Mouse (Mus musculus): ENCODE measurements around the gene Greb1. TPM values are rescaled to one million over a fixed set of nuclear protein-coding genes. Genes with fewer than 3 reads are reported as not detected.

The Greb1 gene
- 7.1 and 7.7 TPM in 2 replicates for polyA plus RNA-seq (2014; fragmentation: Nextera tagmentation; extraction: Ambion mirVana)

DNA sequence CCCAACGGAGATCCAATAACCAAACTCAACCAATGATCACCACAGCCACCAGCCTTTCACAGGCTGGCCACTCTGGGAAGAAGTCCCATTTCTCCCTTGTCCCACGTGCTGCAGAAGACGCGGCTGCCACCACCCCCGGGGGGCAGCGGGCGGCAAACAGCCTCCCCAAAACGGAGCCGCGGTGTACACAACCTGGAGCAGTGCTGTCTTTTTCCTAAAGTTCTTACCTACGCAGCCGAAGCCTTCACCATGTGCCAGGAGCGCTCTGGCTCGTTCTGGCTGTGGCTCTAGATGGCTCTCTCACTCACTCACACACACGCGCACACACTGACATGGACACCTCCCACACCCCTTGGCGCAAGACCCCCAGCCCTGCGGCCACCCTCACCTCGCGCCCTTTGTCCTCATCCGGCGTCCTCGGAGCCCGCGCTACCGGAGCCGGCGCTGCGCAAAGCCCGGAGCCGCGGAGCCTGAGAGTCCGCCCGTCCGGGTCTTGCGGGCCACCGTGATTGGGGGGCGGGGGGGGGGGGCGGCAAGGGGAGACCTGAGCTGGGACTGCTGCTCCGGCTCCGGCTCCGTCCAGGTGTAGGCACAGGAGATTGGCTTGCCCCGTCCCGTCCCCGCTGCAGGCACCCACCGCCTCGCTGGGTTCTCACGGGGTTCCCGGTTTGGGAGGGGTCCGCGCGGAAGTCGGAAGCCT is at the start of gene Greb1:
Greb1 (minus strand) TSS at position 628 of the 700 bp plus-strand sequence.
- peak; percentile 60 for ATAC-seq (replicated peaks; ENCODE audit: low FRiP score)
- DNase-seq (ENCODE audit: low spot score): peak; percentile 80
- Histone ChIP-seq H3K4me2 (ENCODE audit: low read depth, low read length, severe bottlenecking) (peak within 1 kb of the TSS; percentile 85), H3K27me3 (ENCODE audit: control insufficient read depth, insufficient read depth, low read length) (peaks cover 7% of the 10 kb centered on the region), H3K27ac (ENCODE audit: low read depth, low read length) (0 out of 2 replicates have a peak within 1 kb of the TSS, but pooled peaks have one; percentile 2), H3K9ac (ENCODE audit: low read length) (peak within 1 kb of the TSS; percentile 76), H3K9me3 (ENCODE audit: control insufficient read depth, low read length) (no peaks in the 10 kb centered on the region), H3K36me3 (ENCODE audit: control insufficient read depth, insufficient read depth, low read length) (no peaks in the 10 kb centered on the region), H3K4me3 (ENCODE audit: low read depth, low read length) (peak within 1 kb of the TSS; percentile 57), H3K4me1 (replicated peaks; ENCODE audit: control insufficient read depth, insufficient read depth, low read length) (peaks cover 19% of the 10 kb centered on the region; the same call in 1 of the 2 replicates)
- whole genome bisulfite sequencing: under 1% methylated on average over 52 of the region's 53 CpGs

DNA sequence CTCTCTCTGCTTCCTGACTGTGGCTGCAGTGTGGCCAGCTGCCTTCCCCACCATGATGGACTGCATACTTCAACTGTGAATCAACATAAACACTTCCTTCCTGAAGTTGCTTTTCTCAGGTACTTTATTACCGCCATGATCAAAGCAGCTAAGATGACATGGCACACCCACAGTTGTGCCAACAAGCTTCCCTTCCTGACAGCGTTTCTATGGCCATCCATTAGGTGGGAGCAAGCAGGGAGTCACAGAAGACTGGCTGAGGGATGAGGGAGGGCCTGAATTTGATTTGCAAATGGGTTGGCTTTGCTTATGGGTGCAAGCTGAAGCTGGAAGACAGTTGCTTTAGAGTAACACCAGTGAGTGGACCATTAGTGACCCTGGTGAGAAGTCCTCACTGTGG is 49.1 kb upstream of the Greb1 start:
- Histone ChIP-seq H3K27ac (ENCODE audit: low read depth, low read length) (no peak overlapping the region), H3K27me3 (ENCODE audit: control insufficient read depth, insufficient read depth, low read length) (no peaks in the 10 kb centered on the region), H3K4me2 (ENCODE audit: low read depth, low read length, severe bottlenecking) (no peak overlapping the region), H3K4me3 (ENCODE audit: low read depth, low read length) (no peak overlapping the region), H3K9ac (ENCODE audit: low read length) (no peak overlapping the region), H3K4me1 (replicated peaks; ENCODE audit: control insufficient read depth, insufficient read depth, low read length) (no peaks in the 10 kb centered on the region; the same call in 1 of the 2 replicates), H3K36me3 (ENCODE audit: control insufficient read depth, insufficient read depth, low read length) (no peaks in the 10 kb centered on the region), H3K9me3 (ENCODE audit: control insufficient read depth, low read length) (no peaks in the 10 kb centered on the region; the same call in 1 of the 2 replicates)
- no peak for DNase-seq (ENCODE audit: low spot score)
- 77% methylated on average over 2 of the region's 2 CpGs for WGBS
- no peak for ATAC-seq (replicated peaks; ENCODE audit: low FRiP score)

DNA sequence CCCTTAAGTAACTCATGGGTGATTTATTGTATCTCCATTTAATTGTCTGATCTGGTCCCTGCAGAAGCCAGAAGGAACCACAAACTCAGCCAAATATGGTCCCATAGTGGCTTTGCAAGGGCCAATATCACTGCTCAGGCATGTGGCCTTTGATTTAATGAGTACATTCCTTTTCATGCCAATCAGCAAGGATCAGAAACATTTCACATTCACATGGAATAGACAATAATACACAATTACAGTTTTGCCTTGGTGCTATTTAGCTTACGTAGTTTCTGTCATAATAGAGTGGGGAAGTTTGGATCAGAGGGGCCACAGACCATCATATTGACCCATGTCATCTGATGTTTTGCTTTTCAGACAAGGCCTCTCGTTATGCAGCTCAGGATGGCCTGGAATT is 47.8 kb upstream of the Greb1 start:
- Histone ChIP-seq H3K9me3 (ENCODE audit: control insufficient read depth, low read length) (no peaks in the 10 kb centered on the region; the same call in 1 of the 2 replicates), H3K27me3 (ENCODE audit: control insufficient read depth, insufficient read depth, low read length) (no peaks in the 10 kb centered on the region), H3K27ac (ENCODE audit: low read depth, low read length) (no peak overlapping the region), H3K36me3 (ENCODE audit: control insufficient read depth, insufficient read depth, low read length) (no peaks in the 10 kb centered on the region), H3K4me1 (replicated peaks; ENCODE audit: control insufficient read depth, insufficient read depth, low read length) (no peaks in the 10 kb centered on the region; the same call in 1 of the 2 replicates), H3K4me3 (ENCODE audit: low read depth, low read length) (no peak overlapping the region), H3K9ac (ENCODE audit: low read length) (no peak overlapping the region), H3K4me2 (ENCODE audit: low read depth, low read length, severe bottlenecking) (no peak overlapping the region)
- 79% methylated on average over 2 of the region's 2 CpGs for WGBS
- DNase-seq (ENCODE audit: low spot score) (no peak), ATAC-seq (replicated peaks; ENCODE audit: low FRiP score) (no peak)

DNA sequence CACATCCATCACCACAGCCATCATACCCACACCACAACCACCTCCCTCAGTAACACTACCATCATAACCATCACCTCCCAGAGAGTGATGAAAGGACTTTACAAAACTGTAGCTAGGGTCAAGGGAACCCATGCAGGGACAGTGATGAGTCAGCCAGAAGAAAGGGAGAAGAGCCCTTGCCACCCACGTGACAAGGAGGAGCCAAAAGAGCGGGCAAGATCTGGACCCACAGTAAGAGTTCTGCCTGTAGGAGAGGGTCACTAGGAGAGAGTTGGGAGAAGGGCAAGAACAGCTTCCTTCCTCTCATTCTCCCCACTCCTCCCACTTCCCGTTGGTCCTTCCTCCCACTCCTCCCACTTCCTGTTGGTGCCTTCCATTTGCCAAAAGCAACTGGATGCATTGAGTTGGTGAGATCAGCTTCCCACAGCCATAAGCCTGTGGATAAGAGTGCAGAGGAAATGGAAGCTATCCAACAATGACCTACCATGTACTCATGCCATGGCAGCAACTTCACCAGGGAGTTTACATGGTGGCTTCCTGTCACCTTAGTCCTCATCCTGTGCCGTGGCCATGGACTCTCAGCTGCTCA is 46.6 kb upstream of the Greb1 start:
- DNase-seq (ENCODE audit: low spot score): no peak
- Histone ChIP-seq H3K27ac (ENCODE audit: low read depth, low read length) (no peak overlapping the region), H3K36me3 (ENCODE audit: control insufficient read depth, insufficient read depth, low read length) (no peaks in the 10 kb centered on the region), H3K4me3 (ENCODE audit: low read depth, low read length) (no peak overlapping the region), H3K9ac (ENCODE audit: low read length) (no peak overlapping the region), H3K27me3 (ENCODE audit: control insufficient read depth, insufficient read depth, low read length) (no peaks in the 10 kb centered on the region), H3K4me1 (replicated peaks; ENCODE audit: control insufficient read depth, insufficient read depth, low read length) (no peaks in the 10 kb centered on the region; the same call in 1 of the 2 replicates), H3K4me2 (ENCODE audit: low read depth, low read length, severe bottlenecking) (no peak overlapping the region), H3K9me3 (ENCODE audit: control insufficient read depth, low read length) (no peaks in the 10 kb centered on the region; the same call in 1 of the 2 replicates)
- WGBS: 89% methylated on average over 4 of the region's 4 CpGs
- no peak for ATAC-seq (replicated peaks; ENCODE audit: low FRiP score)

DNA sequence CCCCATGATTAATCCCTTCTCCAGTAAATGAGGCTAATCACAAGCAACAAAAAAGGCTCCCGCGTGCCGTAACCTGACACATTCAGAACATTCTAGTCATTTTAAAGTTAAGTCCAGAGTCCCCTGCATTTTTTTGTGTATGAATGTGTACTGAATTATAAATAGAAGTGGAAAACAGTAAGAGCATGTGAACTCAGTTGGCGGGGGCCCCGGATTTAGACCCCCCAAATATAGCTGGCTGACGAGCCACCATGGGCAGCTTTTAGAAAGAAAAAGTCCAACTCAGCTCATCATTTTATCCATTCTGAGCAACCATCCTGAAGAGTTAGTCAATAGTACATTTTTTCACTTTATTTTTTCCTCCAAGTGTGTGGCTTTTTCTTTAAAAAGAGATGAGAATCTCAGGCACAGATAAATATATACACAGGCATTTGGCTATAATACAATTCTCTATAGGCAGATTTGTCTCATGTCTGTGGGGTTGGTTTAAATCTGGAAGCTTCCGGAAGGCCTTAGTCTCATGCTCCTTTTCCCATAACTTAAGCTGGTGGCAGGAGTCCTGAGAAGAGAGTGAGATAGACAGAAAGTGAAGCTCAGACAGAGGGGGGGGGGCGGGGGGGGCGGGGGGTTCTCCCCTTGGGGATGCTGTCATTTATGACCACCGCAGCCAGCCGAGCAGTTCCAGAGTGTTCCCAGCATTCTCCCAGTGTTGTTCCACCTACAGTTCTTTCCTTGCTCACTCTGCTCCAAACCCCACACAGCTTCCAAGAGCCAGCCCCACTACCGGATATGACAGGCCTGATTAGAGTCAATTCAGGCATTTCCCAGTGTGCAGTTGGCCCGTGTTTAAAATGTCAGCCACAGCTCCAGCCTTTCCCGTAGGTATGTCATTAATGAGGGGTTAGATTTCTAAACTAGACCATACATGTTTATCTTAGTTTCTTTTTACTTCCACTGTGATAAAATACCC is 44.2 kb upstream of the Greb1 start:
- Histone ChIP-seq H3K4me1 (replicated peaks; ENCODE audit: control insufficient read depth, insufficient read depth, low read length) (no peaks in the 10 kb centered on the region), H3K27me3 (ENCODE audit: control insufficient read depth, insufficient read depth, low read length) (no peaks in the 10 kb centered on the region), H3K4me3 (ENCODE audit: low read depth, low read length) (no peak overlapping the region), H3K9ac (ENCODE audit: low read length) (no peak overlapping the region), H3K36me3 (ENCODE audit: control insufficient read depth, insufficient read depth, low read length) (no peaks in the 10 kb centered on the region), H3K27ac (ENCODE audit: low read depth, low read length) (no peak overlapping the region), H3K4me2 (ENCODE audit: low read depth, low read length, severe bottlenecking) (no peak overlapping the region), H3K9me3 (ENCODE audit: control insufficient read depth, low read length) (no peaks in the 10 kb centered on the region; the same call in 1 of the 2 replicates)
- no peak for DNase-seq (ENCODE audit: low spot score)
- ATAC-seq (replicated peaks; ENCODE audit: low FRiP score): no peak
- WGBS: 64% methylated on average over 14 of the region's 14 CpGs

DNA sequence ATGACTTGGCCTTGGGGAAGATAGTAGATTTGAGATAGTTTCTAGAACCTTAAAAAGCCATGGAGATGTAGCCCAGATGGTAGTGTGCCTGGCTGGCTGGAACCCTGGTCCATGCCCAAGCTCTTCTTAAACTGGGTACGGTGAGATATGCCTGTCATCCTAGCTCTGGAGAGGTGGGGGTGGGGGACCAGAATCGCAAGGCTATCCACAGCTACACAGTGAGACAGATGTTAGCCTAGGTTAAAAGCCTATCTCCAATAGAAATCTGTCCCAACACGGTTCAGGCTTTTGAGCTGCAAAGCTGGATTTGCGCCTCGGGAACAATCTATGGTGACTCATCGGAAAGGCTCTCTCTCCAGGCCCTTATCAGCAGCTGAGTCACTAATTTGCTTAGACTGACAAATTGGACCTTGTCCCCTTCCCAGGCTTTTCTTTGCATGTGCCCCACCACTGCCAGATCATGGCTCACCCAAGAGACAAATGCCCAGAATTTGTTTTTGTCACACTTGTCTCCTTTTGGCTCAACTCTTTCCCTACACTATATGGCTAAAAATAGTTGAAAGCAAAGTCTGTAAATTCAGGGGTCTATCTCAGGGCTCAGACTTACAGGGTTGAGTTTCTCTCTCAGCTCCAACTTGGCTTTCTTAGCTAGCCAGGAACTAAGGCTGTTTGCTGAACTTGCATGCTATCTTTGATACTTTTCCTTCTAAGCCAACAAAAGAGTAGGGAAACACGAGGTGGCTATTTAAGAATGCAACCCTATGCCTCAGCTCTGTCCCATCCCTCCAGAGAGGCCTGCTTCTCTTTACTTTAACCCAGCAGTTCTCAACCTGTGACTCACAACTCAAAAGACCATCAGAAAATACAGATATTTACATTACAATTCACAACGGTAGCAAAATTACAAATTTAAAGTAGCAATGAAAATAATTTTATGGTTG is 40.4 kb upstream of the Greb1 start:
- WGBS: 85% methylated on average over 8 of the region's 8 CpGs
- no peak for ATAC-seq (replicated peaks; ENCODE audit: low FRiP score)

DNA sequence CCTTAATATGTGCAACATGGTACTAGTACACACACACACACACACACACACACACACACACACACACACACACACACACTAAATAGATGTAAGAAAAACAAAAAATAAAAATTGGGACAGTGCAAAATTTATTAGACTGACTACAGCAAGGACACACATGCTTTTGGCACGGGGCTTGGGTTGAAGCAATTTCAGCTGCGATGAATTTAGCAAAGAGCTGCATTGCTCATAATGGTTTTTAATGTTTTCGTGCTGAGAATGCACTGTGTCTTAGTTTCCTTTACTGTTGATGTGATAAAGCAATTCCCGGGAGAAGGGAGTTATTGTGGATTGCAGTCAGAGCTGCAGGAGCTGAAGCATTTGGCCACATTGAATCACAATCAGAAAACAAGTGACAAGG is 37.1 kb upstream of the Greb1 start:
- Histone ChIP-seq H3K9me3 (ENCODE audit: control insufficient read depth, low read length) (no peaks in the 10 kb centered on the region; the same call in 1 of the 2 replicates), H3K4me2 (ENCODE audit: low read depth, low read length, severe bottlenecking) (no peak overlapping the region), H3K36me3 (ENCODE audit: control insufficient read depth, insufficient read depth, low read length) (no peaks in the 10 kb centered on the region), H3K4me1 (replicated peaks; ENCODE audit: control insufficient read depth, insufficient read depth, low read length) (no peaks in the 10 kb centered on the region), H3K27me3 (ENCODE audit: control insufficient read depth, insufficient read depth, low read length) (no peaks in the 10 kb centered on the region), H3K27ac (ENCODE audit: low read depth, low read length) (no peak overlapping the region), H3K4me3 (ENCODE audit: low read depth, low read length) (no peak overlapping the region), H3K9ac (ENCODE audit: low read length) (no peak overlapping the region)
- ATAC-seq (replicated peaks; ENCODE audit: low FRiP score): no peak
- DNase-seq (ENCODE audit: low spot score): no peak
- 91% methylated on average over 4 of the region's 4 CpGs for WGBS

More for the DNA sequence above, 40.4 kb upstream of the Greb1 start:
- Histone ChIP-seq H3K27ac (ENCODE audit: low read depth, low read length) (no peak overlapping the region), H3K4me3 (ENCODE audit: low read depth, low read length) (no peak overlapping the region), H3K9ac (ENCODE audit: low read length) (no peak overlapping the region), H3K4me1 (replicated peaks; ENCODE audit: control insufficient read depth, insufficient read depth, low read length) (no peaks in the 10 kb centered on the region), H3K27me3 (ENCODE audit: control insufficient read depth, insufficient read depth, low read length) (no peaks in the 10 kb centered on the region), H3K9me3 (ENCODE audit: control insufficient read depth, low read length) (no peaks in the 10 kb centered on the region; the same call in 1 of the 2 replicates), H3K36me3 (ENCODE audit: control insufficient read depth, insufficient read depth, low read length) (no peaks in the 10 kb centered on the region), H3K4me2 (ENCODE audit: low read depth, low read length, severe bottlenecking) (no peak overlapping the region)
- DNase-seq (ENCODE audit: low spot score): no peak

Measured in forebrain, embryonic 11.5 days (tissue).